Mouse (Mus musculus): ENCODE results near the gene Slc45a2.

The Slc45a2 gene

DNA sequence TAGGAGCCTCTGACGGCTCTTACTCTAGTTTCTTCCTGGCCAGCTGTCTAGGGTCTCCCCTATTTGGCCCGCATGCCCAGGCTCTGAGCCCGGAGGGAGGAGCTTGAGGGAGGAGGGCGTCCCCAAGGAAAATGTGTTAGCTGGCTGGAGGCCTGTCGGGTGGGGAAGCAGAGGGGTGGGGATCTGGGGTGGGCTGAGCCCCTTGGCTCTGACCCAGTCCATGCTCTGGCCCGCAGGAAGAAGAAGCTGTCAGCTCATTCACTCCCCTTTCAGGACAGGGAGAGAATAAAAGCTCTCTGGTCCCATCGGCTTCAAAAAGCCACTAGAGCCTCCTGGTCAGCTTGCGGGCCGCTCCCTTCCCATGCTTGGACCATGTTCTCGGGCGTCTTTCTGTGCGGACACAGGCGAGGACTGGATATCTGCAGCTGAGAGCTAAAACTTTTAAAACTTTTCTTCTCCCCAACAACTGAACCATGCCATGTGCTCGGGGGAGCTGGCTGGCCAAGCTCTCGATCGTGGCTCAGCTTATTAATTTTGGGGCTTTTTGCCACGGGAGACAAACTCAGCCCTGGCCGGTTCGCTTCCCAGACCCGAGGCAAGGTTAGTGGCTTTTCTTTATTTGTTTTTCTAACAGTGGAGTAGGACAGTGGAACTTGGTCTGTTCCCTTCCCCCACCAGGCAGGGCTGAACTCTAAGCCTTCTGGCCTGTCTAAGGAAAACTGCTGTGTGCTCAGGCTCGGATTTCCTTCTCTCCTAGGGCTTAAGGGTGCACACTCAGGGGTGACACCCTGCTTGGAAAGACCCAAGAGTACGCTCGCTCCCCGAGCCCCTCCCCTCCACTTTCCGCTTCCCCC, 64.3 kb downstream of the Slc45a2 start, which contains the start of gene Adamts12:
Adamts12 (plus strand) TSS at position 233 of the 854 bp plus-strand sequence.
- no peak for DNase-seq (ENCODE audit: extremely low read depth, low read depth, low spot score)

DNA sequence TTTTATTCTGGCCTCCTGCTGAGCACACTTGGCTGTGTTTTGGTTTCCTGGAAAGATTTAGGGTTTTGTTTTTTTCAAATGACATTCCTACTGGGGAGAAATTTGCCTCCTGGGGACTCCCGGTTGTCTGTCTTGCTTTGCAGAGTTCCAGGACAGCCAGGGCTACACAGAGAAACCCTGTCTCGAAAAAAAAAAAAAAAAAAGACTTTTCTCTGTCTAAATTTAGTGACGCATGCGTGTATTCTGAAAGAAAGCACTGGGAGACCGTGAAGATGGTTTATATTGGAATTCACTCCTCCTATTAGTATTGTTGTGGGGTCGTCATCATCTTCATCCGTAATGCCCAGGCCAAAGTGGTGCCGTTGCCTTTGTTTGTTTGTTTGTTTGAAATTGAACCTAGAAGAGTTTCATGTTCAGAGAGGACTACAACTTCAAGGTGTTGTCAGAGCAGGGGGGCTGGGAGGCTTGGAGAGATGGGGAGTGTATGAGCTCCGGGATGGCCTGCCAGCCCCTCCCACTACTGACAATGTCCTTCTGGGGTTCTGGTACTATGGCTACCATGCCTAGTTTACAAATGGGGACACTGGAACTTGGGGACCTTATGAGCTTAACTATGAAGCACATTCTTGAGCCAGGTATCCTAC, 65.1 kb downstream of the Slc45a2 start:
- DNase-seq (ENCODE audit: extremely low read depth, low read depth, low spot score) = no peak

DNA sequence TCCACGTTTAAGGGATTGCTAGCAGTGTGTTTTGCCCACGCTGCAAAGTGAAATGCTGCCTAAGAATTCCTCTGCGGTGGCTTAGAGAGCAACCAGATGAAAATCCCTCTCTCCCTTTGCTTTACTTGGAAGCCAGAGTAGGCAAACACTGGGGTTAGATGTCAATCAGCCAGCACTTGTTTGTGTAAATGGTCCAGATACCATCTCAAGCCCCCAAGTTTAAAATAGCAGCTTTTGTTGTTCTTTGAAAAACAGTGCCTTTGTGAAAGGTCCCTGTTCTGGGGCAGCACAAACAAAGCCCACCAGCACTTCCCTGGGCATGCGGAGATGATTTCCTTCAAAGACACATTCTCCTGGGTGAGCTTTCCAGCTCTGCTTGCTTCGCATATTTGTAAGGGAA, 65.8 kb downstream of the Slc45a2 start:
- no peak for DNase-seq (ENCODE audit: extremely low read depth, low read depth, low spot score)

DNA sequence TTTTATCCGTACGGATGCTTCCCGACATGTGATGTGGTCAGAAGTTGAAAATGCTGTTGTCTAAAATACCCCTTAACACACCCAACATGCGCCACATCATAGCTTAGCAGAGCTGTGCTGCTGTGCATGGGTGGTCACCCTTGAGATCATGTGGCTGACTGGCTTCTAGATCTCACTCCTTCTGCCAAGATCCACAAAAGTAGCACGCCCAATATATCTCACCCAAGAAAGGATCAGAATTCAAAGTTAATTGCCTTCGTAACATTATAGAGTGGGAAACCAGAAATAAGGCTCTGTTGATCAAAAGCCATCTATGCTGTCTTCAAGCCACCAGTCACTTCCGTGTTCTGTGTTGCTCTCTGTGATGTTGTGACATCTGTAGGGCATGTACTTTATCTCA, 67.4 kb downstream of the Slc45a2 start:
- no peak for DNase-seq (ENCODE audit: extremely low read depth, low read depth, low spot score)

DNA sequence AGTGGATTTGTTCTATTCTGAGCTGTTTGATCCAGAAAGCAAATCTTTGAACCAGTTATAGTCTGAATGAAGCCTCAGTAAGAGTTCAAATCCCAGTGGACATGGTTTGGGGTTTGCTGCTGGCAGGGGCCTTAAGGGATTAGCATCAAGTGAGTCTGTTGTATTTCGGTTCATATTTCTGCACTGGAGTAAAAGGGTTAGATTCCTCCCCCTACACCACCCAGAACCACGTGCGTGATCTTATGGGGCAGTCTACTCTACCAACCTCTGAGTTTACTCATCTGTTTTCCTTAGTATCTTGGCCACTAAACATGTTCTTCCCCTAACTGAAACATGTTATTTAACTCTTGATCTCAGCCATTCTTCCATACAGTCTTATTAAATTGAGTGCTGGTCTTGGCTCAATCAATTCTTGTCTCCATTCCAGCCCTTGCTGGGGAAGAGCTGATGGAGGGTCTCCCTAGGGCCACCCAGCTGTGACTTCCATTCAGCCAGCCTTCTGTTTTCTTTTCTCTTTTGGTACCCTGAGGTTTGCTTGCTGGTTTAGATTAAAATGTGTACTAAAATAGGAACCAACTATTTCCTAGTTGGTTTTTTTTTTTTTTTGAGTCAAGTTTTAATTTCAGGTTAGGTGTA, 75.3 kb downstream of the Slc45a2 start:
- DNase-seq (ENCODE audit: extremely low read depth, low read depth, low spot score) = no peak
